In genomic region chr10:69791951-69792350, GRCm38 (mm10) we compare ENCODE assay signal across 19 mouse cellular contexts.
DNase-seq lines count a peak whose midpoint lies in the region; ATAC-seq and TF ChIP-seq lines count a peak whose summit lies in the region.
"Had no signal": no experiment of that assay in that cellular context is flagged by ENCODE, and none has a peak within 500 bp of the region (broad histone marks: within the 10 kb centered on the region; RNA-seq: fewer than 3 reads in every experiment).

No protein-coding gene starts in this region.

- no peaks in the 10 kb centered on the region for H3K9me3 ChIP-seq in limb, embryonic 10.5 days (replicated peaks)
- no peaks in the 10 kb centered on the region for H3K9me3 ChIP-seq in midbrain, embryonic 14.5 days (ENCODE audit: control insufficient read depth, low read length)
- H3K9me3 ChIP-seq: limb, embryonic 15.5 days; liver, embryonic 15.5 days; midbrain, embryonic 12.5 days; neural tube, embryonic 13.5 days had no signal

- TF ChIP-seq EP300 in heart, adult 2 months (IDR thresholded peaks at IDR 0.05; ENCODE audit: insufficient read depth, low read depth, low read length): no peak

- H3K79me2 ChIP-seq in heart, adult 2 months (replicated peaks; ENCODE audit: control insufficient read depth, insufficient read depth, low read length): no peaks in the 10 kb centered on the region

- TF ChIP-seq CTCF in heart, adult 2 months (IDR thresholded peaks at IDR 0.05): no peak

- no peak overlapping the region for H3K4me3 ChIP-seq in heart, adult 2 months
- no peak overlapping the region for H3K4me3 ChIP-seq in limb, embryonic 10.5 days
- no peak overlapping the region for H3K4me3 ChIP-seq in midbrain, embryonic 14.5 days (replicated peaks; ENCODE audit: low read depth, low read length)
- H3K4me3 ChIP-seq: heart, embryonic 10.5 days; limb, embryonic 15.5 days; liver, embryonic 15.5 days; midbrain, embryonic 12.5 days; neural tube, embryonic 13.5 days had no signal

- H3K36me3 ChIP-seq in heart, adult 2 months (ENCODE audit: control insufficient read depth, insufficient read depth, low read length): no peaks in the 10 kb centered on the region
- H3K36me3 ChIP-seq in limb, embryonic 10.5 days: no peaks in the 10 kb centered on the region
- H3K36me3 ChIP-seq in midbrain, embryonic 14.5 days (ENCODE audit: control insufficient read depth, insufficient read depth, low read length): no peaks in the 10 kb centered on the region
- H3K36me3 ChIP-seq: limb, embryonic 15.5 days; liver, embryonic 15.5 days; midbrain, embryonic 12.5 days; neural tube, embryonic 13.5 days had no signal

- TF ChIP-seq POLR2A in heart, adult 2 months (IDR thresholded peaks at IDR 0.05; ENCODE audit: insufficient read depth, low read depth, low read length): no peak

- no peak overlapping the region for H3K9ac ChIP-seq in heart, adult 2 months (ENCODE audit: low read depth, low read length)
- no peak overlapping the region for H3K9ac ChIP-seq in midbrain, embryonic 14.5 days (replicated peaks; ENCODE audit: low read length)
- H3K9ac ChIP-seq: hindbrain, embryonic 14.5 days; limb, embryonic 15.5 days; liver, embryonic 15.5 days; midbrain, embryonic 12.5 days; neural tube, embryonic 13.5 days had no signal

- 49% methylated on average over 7 of the region's 7 CpGs for WGBS in heart, adult 2 months
- WGBS in limb, embryonic 10.5 days: 25% methylated on average over 7 of the region's 7 CpGs
- 58% methylated on average over 7 of the region's 7 CpGs for WGBS in midbrain, embryonic 14.5 days

- no peak for ATAC-seq in midbrain, embryonic 14.5 days (ENCODE audit: low FRiP score, low TSS enrichment)

- peak; percentile 16 to 38 for DNase-seq in cerebellum, postnatal 14 days
- no peak for DNase-seq in cerebellum, adult 9-11 months
- DNase-seq in heart, adult 11 months: peak; percentile 74
- DNase-seq in heart, adult 2 months: no peak
- DNase-seq in Muller cell, postnatal 12 days (ENCODE audit: inconsistent ontology term): peak; percentile 48
- peak; percentile 36 for DNase-seq in limb, embryonic 10.5 days (ENCODE audit: low spot score)
- no peak for DNase-seq in midbrain, embryonic 14.5 days
- DNase-seq: adrenal gland, postnatal 25 days; gastrocnemius, postnatal 14 days; kidney, postnatal 36 days; layer of hippocampus, adult 9-11 months; thymus, postnatal 14 days had no signal

- no peak overlapping the region; the same call in 1 of the 2 replicates for H3K27ac ChIP-seq in heart, adult 2 months
- H3K27ac ChIP-seq in limb, embryonic 10.5 days: no peak overlapping the region
- no peak overlapping the region for H3K27ac ChIP-seq in midbrain, embryonic 14.5 days (replicated peaks; ENCODE audit: low read depth, low read length)
- H3K27ac ChIP-seq: hindbrain, embryonic 14.5 days; limb, embryonic 15.5 days; liver, embryonic 15.5 days; midbrain, embryonic 12.5 days had no signal

- no peak overlapping the region; the same call in 1 of the 2 replicates for H3K4me2 ChIP-seq in midbrain, embryonic 14.5 days (ENCODE audit: low read length)
- H3K4me2 ChIP-seq: hindbrain, embryonic 14.5 days; limb, embryonic 15.5 days; liver, embryonic 15.5 days; midbrain, embryonic 12.5 days; neural tube, embryonic 13.5 days had no signal

- intact Hi-C loops in heart, adult 2 months (cut with DNase I): no loop called here

- peaks cover 1% of the 10 kb centered on the region for H3K4me1 ChIP-seq in heart, adult 2 months (ENCODE audit: control insufficient read depth, insufficient read depth, low read length)
- H3K4me1 ChIP-seq in limb, embryonic 10.5 days: peaks cover 32% of the 10 kb centered on the region
- peaks cover 20% of the 10 kb centered on the region for H3K4me1 ChIP-seq in midbrain, embryonic 14.5 days (ENCODE audit: control insufficient read depth, insufficient read depth, low read length)
- H3K4me1 ChIP-seq: liver, embryonic 15.5 days had no signal

- no peaks in the 10 kb centered on the region for H3K27me3 ChIP-seq in heart, adult 2 months (ENCODE audit: control insufficient read depth, insufficient read depth, low read length)
- H3K27me3 ChIP-seq in limb, embryonic 10.5 days (ENCODE audit: low read depth, poor library complexity, severe bottlenecking): no peaks in the 10 kb centered on the region
- no peaks in the 10 kb centered on the region for H3K27me3 ChIP-seq in midbrain, embryonic 14.5 days (ENCODE audit: control insufficient read depth, insufficient read depth, low read length)
- H3K27me3 ChIP-seq: CH12.LX; limb, embryonic 15.5 days; liver, embryonic 15.5 days; midbrain, embryonic 12.5 days; neural tube, embryonic 13.5 days had no signal

Comparison
In these comparisons a context has a peak if more than half of its experiments do, and no peak if none do; other contexts are left out.
1. DNase-seq: peak in cerebellum, postnatal 14 days (2 of 2), heart, adult 11 months (single experiment), Muller cell, postnatal 12 days (single experiment) and limb, embryonic 10.5 days (single experiment); none in cerebellum, adult 9-11 months (single experiment), heart, adult 2 months (0 of 2) and midbrain, embryonic 14.5 days (single experiment).